Mouse (Mus musculus) thymus, adult 2 months (tissue): ENCODE measurements around the gene Krtap10-10. TPM values are rescaled to one million over a fixed set of nuclear protein-coding genes. Genes with fewer than 3 reads are reported as not detected.
A peak's percentile ranks its signal among the peaks of the same experiment; 100 is the strongest.

ENCODE experiments used
- DNase-seq: peaks from one replicate; pipeline ENCODE4 v3.0.0; 2021
- H3K27ac ChIP-seq: fragments of 200-500 bp; 2 replicates; pipeline ENCODE4 v1.5.1; 2012; ENCODE audit warnings: low read length, control low read depth; ENCODE audit not compliant: control insufficient read depth, insufficient read depth
- H3K27me3 ChIP-seq: fragments of 200-500 bp; 2 replicates; pipeline ENCODE4 v1.6.1; 2012; ENCODE audit warnings: mild to moderate bottlenecking, low read length, moderate library complexity, mixed read lengths; ENCODE audit not compliant: control insufficient read depth, insufficient read depth
- H3K36me3 ChIP-seq: fragments of 200-500 bp; 2 replicates; pipeline ENCODE4 v1.6.1; 2012; ENCODE audit warnings: mild to moderate bottlenecking, low read length, moderate library complexity; ENCODE audit not compliant: control insufficient read depth, insufficient read depth
- H3K4me1 ChIP-seq: fragments of 200-500 bp; replicated peaks from 2 replicates; pipeline ENCODE4 v1.6.1; 2012; ENCODE audit warnings: low read length; ENCODE audit not compliant: control insufficient read depth, insufficient read depth
- H3K4me3 ChIP-seq: fragments of 200-500 bp; 2 replicates; pipeline ENCODE4 v1.5.1; 2012; ENCODE audit warnings: mild to moderate bottlenecking, low read length, control low read depth, moderate library complexity; ENCODE audit not compliant: control insufficient read depth, insufficient read depth
- CTCF ChIP-seq: fragments of 200-500 bp; IDR thresholded peaks from 2 replicates; pipeline ENCODE4 v1.5.1; 2012; ENCODE audit warnings: mild to moderate bottlenecking, control low read depth, low read length, moderate library complexity, borderline replicate concordance; ENCODE audit not compliant: control insufficient read depth, poor library complexity, insufficient read depth; ENCODE audit errors: extremely low read depth
- POLR2A ChIP-seq: fragments of 200-500 bp; IDR thresholded peaks from 2 replicates; pipeline ENCODE4 v1.6.1; 2012; ENCODE audit warnings: mild to moderate bottlenecking, low read length, control low read depth, moderate library complexity; ENCODE audit not compliant: control insufficient read depth, poor library complexity, insufficient read depth; ENCODE audit errors: extremely low read depth
- WGBS: fragments of 180-500 bp; shearing (Covaris S2); methylation state at CpG from one replicate; pipeline ENCODE4 v1.1.7; 2018; 5-methylcytosine and 5-hydroxymethylcytosine counted together
- polyA plus RNA-seq: library from polyadenylated mRNA; depleted of rRNA; stranded (reverse); fragments of >200 nt; gene quantifications from 2 replicates; pipeline ENCODE4 v1.2.3, GENCODE M21; 2012

Gene Krtap10-10
- polyA plus RNA-seq, 1 experiment: 0.12 TPM

DNA sequence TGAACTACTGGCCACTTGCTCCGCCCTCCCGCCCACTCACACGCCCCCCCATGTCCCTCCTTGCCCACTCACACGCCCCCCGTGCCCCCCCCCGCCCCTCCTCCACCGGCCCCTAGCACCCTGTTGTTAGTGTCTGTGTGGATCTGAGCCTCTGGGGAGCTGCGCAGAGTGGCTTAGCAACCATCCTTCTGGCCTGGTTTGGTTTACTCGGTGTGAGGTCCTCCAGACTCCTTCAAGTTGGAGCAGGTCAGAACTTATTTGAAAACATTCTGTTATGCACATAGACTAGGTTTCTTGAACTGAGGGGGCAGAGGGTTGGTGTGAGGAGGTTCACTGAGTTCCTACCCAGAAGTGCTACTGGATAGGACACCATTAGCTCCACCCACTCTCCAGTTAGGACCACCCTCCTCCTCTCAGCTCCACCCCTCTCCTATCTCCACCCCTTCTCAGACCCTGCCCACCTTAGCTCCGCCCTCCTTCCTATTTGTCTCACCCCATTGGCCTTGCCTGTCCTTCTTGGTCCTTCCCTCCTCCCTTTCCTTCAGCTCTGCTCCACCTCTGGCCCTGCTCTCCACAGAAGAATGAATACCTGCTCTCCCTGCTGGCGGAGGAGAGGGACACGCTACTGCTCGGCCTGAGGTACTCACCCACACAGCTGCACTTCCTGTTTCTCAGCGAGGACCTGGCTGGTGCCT is 28.5 kb downstream of the Krtap10-10 start:
- WGBS: 32% methylated on average over 14 of the region's 14 CpGs
- Histone ChIP-seq H3K4me1 (peaks cover 8% of the 10 kb centered on the region; the same call in 1 of the 2 replicates), H3K36me3 (no peaks in the 10 kb centered on the region), H3K27ac (no peak overlapping the region), H3K4me3 (peak overlapping the region; percentile 33), H3K27me3 (no peaks in the 10 kb centered on the region)
- TF ChIP-seq POLR2A (no peak), CTCF (no peak)
- peak; percentile 44 for DNase-seq

DNA sequence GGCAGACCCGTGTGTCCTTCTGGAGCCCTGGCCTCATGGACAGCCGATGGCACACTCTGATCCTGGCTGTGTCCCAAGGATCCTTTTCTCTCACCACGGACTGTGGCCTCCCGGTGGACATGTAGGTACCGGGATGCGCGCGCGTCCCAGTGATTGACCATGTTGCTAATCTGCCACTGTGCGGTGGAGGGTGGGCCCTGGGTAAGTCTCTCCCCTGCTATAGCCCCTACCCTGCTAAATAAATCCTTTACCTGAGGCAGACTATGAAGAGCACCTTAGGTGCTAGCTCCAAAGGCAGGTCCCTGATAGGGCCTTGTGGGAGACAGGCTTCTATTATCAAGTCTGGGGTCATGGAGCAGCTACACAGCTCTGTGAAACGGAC is 29.0 kb downstream of the Krtap10-10 start:
- peak overlapping the region; percentile 33 for H3K4me3 ChIP-seq
- H3K27ac ChIP-seq: no peak overlapping the region
- H3K4me1 ChIP-seq: peaks cover 8% of the 10 kb centered on the region; the same call in 1 of the 2 replicates
- no peak for DNase-seq
- no peaks in the 10 kb centered on the region for H3K36me3 ChIP-seq
- TF ChIP-seq CTCF: no peak
- no peak for TF ChIP-seq POLR2A
- H3K27me3 ChIP-seq: no peaks in the 10 kb centered on the region
- 43% methylated on average over 11 of the region's 11 CpGs for WGBS

DNA sequence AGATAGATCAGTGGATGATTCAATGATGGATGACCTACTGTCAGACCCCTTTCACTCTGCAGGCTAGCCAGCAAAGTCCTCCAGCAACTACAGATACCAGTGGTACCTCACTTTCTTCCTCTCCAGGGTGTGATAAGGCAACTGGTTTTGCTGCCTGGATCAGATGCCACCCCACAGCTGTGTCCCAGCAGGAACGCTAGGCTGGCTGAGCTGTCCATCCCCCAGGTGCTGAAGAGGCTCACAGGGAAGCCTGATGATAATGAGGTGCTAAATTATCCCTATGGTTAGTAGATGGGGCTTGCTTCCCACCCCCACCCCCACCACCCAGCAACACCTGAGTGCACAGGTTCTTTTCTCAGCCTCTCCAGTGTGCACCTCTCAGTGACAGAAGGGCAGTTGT is 31.8 kb downstream of the Krtap10-10 start:
- TF ChIP-seq POLR2A (no peak), CTCF (no peak)
- WGBS: 79% methylated on average over 1 of the region's 1 CpGs

DNA sequence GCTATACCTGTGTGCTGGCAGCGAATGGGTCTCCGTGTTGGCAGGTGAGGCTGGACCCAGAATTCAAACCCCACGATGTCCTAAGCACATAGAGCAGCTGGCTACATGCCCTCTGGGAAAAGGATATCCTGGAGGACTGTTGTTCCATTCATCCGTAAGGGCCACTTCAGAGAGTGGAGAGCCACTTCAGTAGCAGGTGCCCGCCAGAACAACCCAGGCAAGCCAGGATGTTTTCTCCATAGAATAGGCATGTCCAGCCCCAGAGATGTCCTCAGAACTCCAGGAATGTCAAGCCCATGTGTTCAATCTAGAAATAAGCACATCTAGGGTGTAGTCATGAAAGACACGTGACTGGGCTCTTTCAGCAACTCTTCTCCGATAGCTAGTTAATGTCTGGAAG is 33.9 kb downstream of the Krtap10-10 start:
- TF ChIP-seq POLR2A: no peak
- no peak for TF ChIP-seq CTCF
- no peak overlapping the region for H3K27ac ChIP-seq
- 94% methylated on average over 7 of the region's 7 CpGs for WGBS
- H3K36me3 ChIP-seq: no peaks in the 10 kb centered on the region
- H3K27me3 ChIP-seq: no peaks in the 10 kb centered on the region
- no peak for DNase-seq
- no peak overlapping the region for H3K4me3 ChIP-seq
- peaks cover 4% of the 10 kb centered on the region; the same call in 1 of the 2 replicates for H3K4me1 ChIP-seq

More for the DNA sequence above, 31.8 kb downstream of the Krtap10-10 start:
- Histone ChIP-seq H3K4me3 (no peak overlapping the region), H3K27me3 (no peaks in the 10 kb centered on the region), H3K36me3 (no peaks in the 10 kb centered on the region), H3K4me1 (peaks cover 8% of the 10 kb centered on the region; the same call in 1 of the 2 replicates), H3K27ac (no peak overlapping the region)
- no peak for DNase-seq

GRCm38 (mm10) chr10:77878985-77879384 is 43.2 kb downstream of the Krtap10-10 start:
- no peak for TF ChIP-seq POLR2A
- TF ChIP-seq CTCF: no peak
- H3K27me3 ChIP-seq: no peaks in the 10 kb centered on the region
- H3K36me3 ChIP-seq: no peaks in the 10 kb centered on the region
- peak; percentile 44 for DNase-seq
- H3K4me1 ChIP-seq: peaks cover 5% of the 10 kb centered on the region
- 78% methylated on average over 6 of the region's 6 CpGs for WGBS
- H3K4me3 ChIP-seq: no peak overlapping the region
- no peak overlapping the region for H3K27ac ChIP-seq

GRCm38 (mm10) chr10:77880305-77880704 is 44.6 kb downstream of the Krtap10-10 start:
- no peak for TF ChIP-seq CTCF
- no peak for TF ChIP-seq POLR2A
- Histone ChIP-seq H3K27me3 (no peaks in the 10 kb centered on the region), H3K36me3 (no peaks in the 10 kb centered on the region), H3K4me3 (no peak overlapping the region), H3K4me1 (peaks cover 5% of the 10 kb centered on the region), H3K27ac (no peak overlapping the region)
- DNase-seq: no peak
- WGBS: 19% methylated on average over 3 of the region's 3 CpGs
